Mouse (Mus musculus): ENCODE measurements around the gene Trem2. TPM values are rescaled to one million over a fixed set of nuclear protein-coding genes. Genes with fewer than 3 reads are reported as not detected.
A peak's percentile ranks its signal among the peaks of the same experiment; 100 is the strongest.

The Trem2 gene
- 2.4 to 11.1 TPM (median 5.7 TPM) in 3 replicates for total RNA-seq (2017)

DNA sequence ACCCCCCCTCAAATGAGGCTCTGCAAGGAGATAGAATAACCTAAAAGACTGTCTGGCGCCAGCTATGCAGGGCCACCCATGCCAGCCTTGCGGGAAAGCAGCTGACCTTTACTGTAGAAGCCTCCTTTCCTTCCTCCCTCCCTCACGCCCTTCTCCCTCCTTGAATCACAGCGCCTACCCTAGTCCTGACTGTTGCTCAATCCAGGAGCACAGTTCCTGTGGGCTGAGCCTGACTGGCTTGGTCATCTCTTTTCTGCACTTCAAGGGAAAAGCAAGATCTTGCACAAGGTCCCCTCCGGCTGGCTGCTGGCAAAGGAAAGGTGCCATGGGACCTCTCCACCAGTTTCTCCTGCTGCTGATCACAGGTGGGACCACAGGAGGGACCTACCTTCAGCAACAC, at the start of gene Trem2:
Gene Trem2, plus strand, starts transcription at position 171 of the 400 bp plus-strand sequence.
- ATAC-seq (replicated peaks; ENCODE audit: insufficient number of reproducible peaks, low FRiP score, low TSS enrichment, poor library complexity, severe bottlenecking) = peak; percentile 41; the same call in 1 of the 2 replicates

DNA sequence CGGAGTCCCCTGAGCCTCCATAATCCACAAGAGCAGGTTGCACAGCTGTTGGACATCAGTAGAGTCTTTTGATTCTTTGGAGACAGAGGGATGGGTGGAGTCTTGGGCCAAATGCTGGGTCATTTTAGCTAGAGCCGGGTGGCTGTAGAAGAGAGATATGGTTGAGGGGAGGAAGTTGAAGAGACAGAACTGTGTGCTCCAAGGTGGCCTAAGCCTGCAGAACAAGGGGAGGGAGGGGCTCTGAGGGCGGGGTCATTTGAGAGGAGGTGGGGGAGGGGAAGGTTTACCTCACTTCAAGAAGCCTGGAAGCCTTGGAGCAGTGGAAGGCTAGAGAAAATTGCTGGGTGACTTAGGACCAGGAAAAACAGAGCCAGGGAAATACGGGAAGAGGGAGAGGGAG, 47.0 kb upstream of the Trem2 start, which contains the start of gene Treml2:
Gene Treml2, plus strand, starts transcription at position 296 of the 400 bp plus-strand sequence.
- no peak for ATAC-seq (replicated peaks; ENCODE audit: insufficient number of reproducible peaks, low FRiP score, low TSS enrichment, poor library complexity, severe bottlenecking)

- no peak for ATAC-seq (replicated peaks; ENCODE audit: insufficient number of reproducible peaks, low FRiP score, low TSS enrichment, poor library complexity, severe bottlenecking)
These were observed 46.4 kb upstream of the Trem2 start for GRCm38 (mm10) chr17:48299756-48300155.

GRCm38 (mm10) chr17:48300199-48300598, 46.0 kb upstream of the Trem2 start:
- peak; percentile 75 for ATAC-seq (replicated peaks; ENCODE audit: insufficient number of reproducible peaks, low FRiP score, low TSS enrichment, poor library complexity, severe bottlenecking)

GRCm38 (mm10) chr17:48300861-48301260, 45.3 kb upstream of the Trem2 start:
- peak; percentile 29; the same call in 1 of the 2 replicates for ATAC-seq (replicated peaks; ENCODE audit: insufficient number of reproducible peaks, low FRiP score, low TSS enrichment, poor library complexity, severe bottlenecking)

- ATAC-seq (replicated peaks; ENCODE audit: insufficient number of reproducible peaks, low FRiP score, low TSS enrichment, poor library complexity, severe bottlenecking) = no peak
These were observed 44.4 kb upstream of the Trem2 start for GRCm38 (mm10) chr17:48301792-48302191.

GRCm38 (mm10) chr17:48312124-48312523, 34.1 kb upstream of the Trem2 start:
- ATAC-seq (replicated peaks; ENCODE audit: insufficient number of reproducible peaks, low FRiP score, low TSS enrichment, poor library complexity, severe bottlenecking) = no peak

DNA sequence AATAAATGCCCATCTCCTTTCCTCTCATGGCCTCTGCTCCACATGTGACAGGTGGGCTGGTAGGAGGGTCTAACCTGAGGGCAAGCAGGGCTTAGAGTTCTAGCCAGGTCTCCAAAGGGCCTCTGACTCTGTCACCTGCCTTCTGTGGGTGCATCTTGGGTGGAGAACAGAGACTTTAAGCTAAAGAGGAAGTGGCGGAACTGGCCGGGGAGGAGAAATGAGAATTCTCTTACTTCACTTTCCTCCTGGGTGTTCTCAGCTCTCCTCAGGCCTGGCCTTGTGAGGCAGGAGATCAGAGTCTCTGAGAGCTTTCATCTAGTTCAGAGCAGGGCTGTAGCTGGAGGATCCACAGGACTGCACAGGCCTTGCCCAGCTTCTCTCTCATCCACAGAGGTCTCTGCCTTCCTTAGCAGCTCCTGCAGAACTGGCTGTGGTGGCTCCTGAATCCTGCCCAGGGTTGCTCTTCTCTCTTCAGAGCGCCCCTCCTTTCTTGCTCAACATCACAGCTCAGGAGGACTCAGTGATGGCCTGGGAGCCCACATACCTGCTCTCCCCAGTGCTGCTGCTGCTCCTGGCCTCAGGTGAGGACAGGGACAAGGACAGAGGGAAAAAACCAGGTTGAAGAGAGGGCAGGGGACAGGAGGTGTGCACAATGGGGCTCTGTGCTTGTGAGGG, 30.2 kb upstream of the Trem2 start, which contains the start of gene B430306N03Rik:
Gene B430306N03Rik, plus strand, starts transcription at position 237 of the 675 bp plus-strand sequence.
- ATAC-seq (replicated peaks; ENCODE audit: insufficient number of reproducible peaks, low FRiP score, low TSS enrichment, poor library complexity, severe bottlenecking) = peak; percentile 77

- no peak for ATAC-seq (replicated peaks; ENCODE audit: insufficient number of reproducible peaks, low FRiP score, low TSS enrichment, poor library complexity, severe bottlenecking)
These were observed 27.5 kb upstream of the Trem2 start for GRCm38 (mm10) chr17:48318686-48319085.

- no peak for ATAC-seq (replicated peaks; ENCODE audit: insufficient number of reproducible peaks, low FRiP score, low TSS enrichment, poor library complexity, severe bottlenecking)
These were observed 24.9 kb upstream of the Trem2 start for GRCm38 (mm10) chr17:48321279-48321678.

GRCm38 (mm10) chr17:48323236-48323635, 23.0 kb upstream of the Trem2 start:
- ATAC-seq (replicated peaks; ENCODE audit: insufficient number of reproducible peaks, low FRiP score, low TSS enrichment, poor library complexity, severe bottlenecking) = no peak

GRCm38 (mm10) chr17:48324258-48324657, 21.9 kb upstream of the Trem2 start:
- peak; percentile 89 for ATAC-seq (replicated peaks; ENCODE audit: insufficient number of reproducible peaks, low FRiP score, low TSS enrichment, poor library complexity, severe bottlenecking)

- no peak for ATAC-seq (replicated peaks; ENCODE audit: insufficient number of reproducible peaks, low FRiP score, low TSS enrichment, poor library complexity, severe bottlenecking)
These were observed 21.1 kb upstream of the Trem2 start for GRCm38 (mm10) chr17:48325093-48325492.

GRCm38 (mm10) chr17:48325638-48326037, 20.6 kb upstream of the Trem2 start:
- no peak for ATAC-seq (replicated peaks; ENCODE audit: insufficient number of reproducible peaks, low FRiP score, low TSS enrichment, poor library complexity, severe bottlenecking)

DNA sequence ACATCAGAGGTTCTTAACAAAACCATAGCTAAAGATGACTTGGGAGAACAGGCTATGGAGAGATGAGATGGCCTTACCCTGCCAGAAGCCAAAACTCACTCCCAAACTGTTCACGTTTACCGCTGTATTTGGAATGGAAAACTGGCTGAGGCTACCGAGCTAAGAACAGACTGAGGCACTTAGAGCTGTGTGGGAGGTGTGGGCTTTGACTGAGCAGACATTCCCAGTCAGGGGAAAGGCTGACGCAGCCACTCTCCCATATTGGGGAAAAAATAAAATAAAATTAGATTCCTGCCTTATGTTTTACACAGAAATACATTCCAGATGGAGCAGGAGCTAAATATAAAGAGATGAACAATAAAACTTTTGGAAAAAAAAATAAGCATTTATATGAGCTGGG, 19.5 kb upstream of the Trem2 start:
- no peak for ATAC-seq (replicated peaks; ENCODE audit: insufficient number of reproducible peaks, low FRiP score, low TSS enrichment, poor library complexity, severe bottlenecking)

DNA sequence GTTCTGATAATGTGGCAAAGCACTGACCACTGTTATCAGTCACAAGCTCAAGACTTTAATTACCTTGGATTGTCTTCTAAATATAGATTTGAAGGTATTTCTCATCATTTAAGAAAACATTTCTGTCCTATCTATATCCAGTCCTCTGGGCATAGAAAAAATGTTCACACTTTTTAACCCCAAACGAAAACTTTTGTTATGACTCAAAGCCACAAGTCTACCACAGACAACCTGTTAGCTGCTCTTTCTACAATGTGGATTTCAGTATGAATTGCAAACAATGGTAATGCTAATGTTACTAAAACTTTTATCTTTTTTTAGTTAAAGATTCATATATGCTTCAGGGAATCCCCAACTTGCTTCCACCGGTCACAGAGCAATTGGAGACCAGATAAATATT, 13.7 kb upstream of the Trem2 start:
- ATAC-seq (replicated peaks; ENCODE audit: insufficient number of reproducible peaks, low FRiP score, low TSS enrichment, poor library complexity, severe bottlenecking) = no peak

GRCm38 (mm10) chr17:48334186-48334585, 12.0 kb upstream of the Trem2 start:
- ATAC-seq (replicated peaks; ENCODE audit: insufficient number of reproducible peaks, low FRiP score, low TSS enrichment, poor library complexity, severe bottlenecking) = no peak

DNA sequence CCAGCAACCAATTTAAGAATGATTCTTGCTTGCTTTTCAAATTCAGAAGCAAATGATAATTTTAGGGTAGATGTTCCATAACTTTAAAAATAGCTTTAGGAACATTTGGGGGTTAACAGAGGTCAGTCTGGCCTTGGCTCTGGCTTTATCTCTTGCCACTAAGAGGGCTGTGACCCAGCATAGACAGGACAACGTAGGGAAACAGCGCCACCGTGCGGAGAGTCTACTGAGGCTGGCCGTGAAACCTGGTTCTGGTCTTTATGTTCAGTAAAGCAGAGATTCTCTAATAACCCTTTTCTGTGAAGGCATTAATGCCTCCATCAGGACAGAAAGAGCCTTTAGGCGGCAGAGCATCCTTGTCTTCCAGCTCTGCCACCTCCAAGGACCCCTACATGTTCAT, 9.3 kb upstream of the Trem2 start:
- peak; percentile 93 for ATAC-seq (replicated peaks; ENCODE audit: insufficient number of reproducible peaks, low FRiP score, low TSS enrichment, poor library complexity, severe bottlenecking)

DNA sequence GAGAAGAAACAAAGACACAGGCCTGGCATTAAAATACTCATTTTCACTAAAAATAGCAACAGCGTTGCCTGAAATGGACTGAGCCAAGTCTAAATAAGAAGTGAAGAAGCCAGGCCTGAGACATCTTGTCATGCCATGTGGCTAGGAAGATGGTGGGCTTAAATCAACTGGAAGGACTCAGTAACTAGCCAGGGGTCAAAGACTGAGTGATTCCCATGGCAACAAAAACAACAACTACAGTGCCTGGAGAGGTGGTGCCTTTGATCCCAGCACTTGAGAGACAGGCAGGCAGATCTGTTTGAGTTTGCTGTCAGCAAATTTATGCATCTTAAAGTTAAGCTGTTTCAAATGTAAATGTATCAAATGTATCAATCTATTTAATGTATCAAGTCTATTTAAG, 5.9 kb upstream of the Trem2 start:
- ATAC-seq (replicated peaks; ENCODE audit: insufficient number of reproducible peaks, low FRiP score, low TSS enrichment, poor library complexity, severe bottlenecking) = no peak

GRCm38 (mm10) chr17:48341947-48342346, 4.3 kb upstream of the Trem2 start:
- ATAC-seq (replicated peaks; ENCODE audit: insufficient number of reproducible peaks, low FRiP score, low TSS enrichment, poor library complexity, severe bottlenecking) = no peak

DNA sequence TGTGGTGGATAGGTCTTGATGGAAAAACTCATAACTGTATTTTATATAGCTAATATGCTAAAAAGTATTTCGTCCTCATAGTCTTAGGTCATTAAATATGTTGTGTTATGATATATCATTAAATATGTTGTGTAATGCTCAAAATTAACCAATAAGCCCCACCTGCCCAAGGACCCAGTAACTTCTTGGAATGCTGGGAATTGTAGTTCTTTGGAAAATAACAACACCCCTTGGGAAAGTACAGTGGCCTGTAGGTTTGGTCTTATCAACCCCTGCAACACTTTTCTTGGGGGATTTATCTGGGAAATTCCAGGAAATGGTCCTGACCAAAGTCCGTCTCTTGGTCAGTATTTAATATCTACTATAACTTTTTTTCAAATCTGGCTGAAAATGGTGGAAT, 3.1 kb upstream of the Trem2 start:
- ATAC-seq (replicated peaks; ENCODE audit: insufficient number of reproducible peaks, low FRiP score, low TSS enrichment, poor library complexity, severe bottlenecking) = no peak
